8 mouse cellular contexts compared by ENCODE assay signal in genomic region chr6:82772451-82773101, GRCm38 (mm10). TPM values are rescaled to one million over a fixed set of nuclear protein-coding genes. Genes with fewer than 3 reads are reported as not detected.
DNase-seq lines count a peak whose midpoint lies in the region; ATAC-seq and TF ChIP-seq lines count a peak whose summit lies in the region.

No protein-coding gene starts in this region.

- TF ChIP-seq RAD21 in CH12.LX (IDR thresholded peaks at IDR 0.05; ENCODE audit: low read depth, low read length): no peak

- peak overlapping the region; percentile 67 to 97 (median 75) for H3K4me3 ChIP-seq in CH12.LX (replicated peaks in 1 of 3; ENCODE audit: low read depth in 2 of 3, low read length in 2 of 3, poor library complexity in 1 of 3)
- peak overlapping the region; percentile 60 for H3K4me3 ChIP-seq in embryonic facial prominence, embryonic 11.5 days (ENCODE audit: low read depth, low read length)
- peak overlapping the region; percentile 59 for H3K4me3 ChIP-seq in hindbrain, embryonic 16.5 days (ENCODE audit: low read length)

- no peak for TF ChIP-seq CTCF in CH12.LX (conservative IDR thresholded peaks at IDR 0.05 in 1 of 2, IDR thresholded peaks at IDR 0.05 in 1 of 2; ENCODE audit: low read depth in 2 of 2, low read length in 2 of 2)

- no peaks in the 10 kb centered on the region for H3K9me3 ChIP-seq in CH12.LX (replicated peaks; ENCODE audit: low read length)
- no peaks in the 10 kb centered on the region for H3K9me3 ChIP-seq in embryonic facial prominence, embryonic 11.5 days (replicated peaks; ENCODE audit: control insufficient read depth, low read length)
- no peaks in the 10 kb centered on the region for H3K9me3 ChIP-seq in hindbrain, embryonic 16.5 days (ENCODE audit: control insufficient read depth, low read length)

- in situ Hi-C loops in CH12.LX (cut with MboI; ENCODE audit: low pct_ligation_motif_present, low pct_unique_long_range_greater_than_20kb, low sequenced_read_pairs): loop anchor here (10.0 kb wide), 1 partner anchor 72 kb away; no protein-coding TSS in a partner anchor

- peaks cover 0 to 20% of the 10 kb centered on the region in 2 experiments for H3K36me3 ChIP-seq in CH12.LX (replicated peaks in 1 of 2; ENCODE audit: control insufficient read depth in 1 of 2, insufficient read depth in 1 of 2, low read length in 1 of 2)
- no peaks in the 10 kb centered on the region for H3K36me3 ChIP-seq in embryonic facial prominence, embryonic 11.5 days (replicated peaks; ENCODE audit: control insufficient read depth, insufficient read depth, low read depth, low read length)
- H3K36me3 ChIP-seq in hindbrain, embryonic 16.5 days (ENCODE audit: control insufficient read depth, insufficient read depth, low read length): no peaks in the 10 kb centered on the region

- peaks cover 4% of the 10 kb centered on the region for H3K27me3 ChIP-seq in CH12.LX (replicated peaks)
- no peaks in the 10 kb centered on the region for H3K27me3 ChIP-seq in embryonic facial prominence, embryonic 11.5 days (ENCODE audit: control insufficient read depth, insufficient read depth, low read length)
- H3K27me3 ChIP-seq in hindbrain, embryonic 16.5 days (replicated peaks; ENCODE audit: control insufficient read depth, insufficient read depth, low read length): peaks cover 12% of the 10 kb centered on the region

- H3K4me2 ChIP-seq in CH12.LX (ENCODE audit: insufficient read depth, low read depth, poor library complexity, severe bottlenecking): peak overlapping the region; percentile 99
- peak overlapping the region; percentile 96 for H3K4me2 ChIP-seq in embryonic facial prominence, embryonic 11.5 days (ENCODE audit: low read depth, low read length)
- H3K4me2 ChIP-seq in hindbrain, embryonic 16.5 days (ENCODE audit: low read length): peak overlapping the region; percentile 100

- 0 out of 2 replicates have a peak, but pooled peaks have one; percentile 18 for TF ChIP-seq EP300 in CH12.LX (IDR thresholded peaks at IDR 0.05; ENCODE audit: low read length)

- peaks cover 55% of the 10 kb centered on the region for H3K79me2 ChIP-seq in CH12.LX (replicated peaks; ENCODE audit: control insufficient read depth, extremely low read depth, insufficient read depth, poor library complexity, severe bottlenecking)

- peaks cover 9 to 42% of the 10 kb centered on the region in 2 experiments for H3K4me1 ChIP-seq in CH12.LX (ENCODE audit: control insufficient read depth in 1 of 2, insufficient read depth in 2 of 2)
- H3K4me1 ChIP-seq in embryonic facial prominence, embryonic 11.5 days (ENCODE audit: control insufficient read depth, insufficient read depth, low read length): no peaks in the 10 kb centered on the region
- H3K4me1 ChIP-seq in hindbrain, embryonic 16.5 days (ENCODE audit: control insufficient read depth, insufficient read depth, low read depth, low read length): peaks cover 18% of the 10 kb centered on the region

- no peak for TF ChIP-seq POLR2A in CH12.LX (IDR thresholded peaks at IDR 0.05; ENCODE audit: low read depth, low read length)

- ATAC-seq in embryonic facial prominence, embryonic 11.5 days (replicated peaks; ENCODE audit: insufficient number of reproducible peaks, low FRiP score, low TSS enrichment, low read depth): 0 out of 2 replicates have a peak, but pooled peaks have one; percentile 5
- ATAC-seq in hindbrain, embryonic 16.5 days: 0 out of 2 replicates have a peak, but pooled peaks have one; percentile 12

- DNase-seq in gastrocnemius, adult 8-10 months (ENCODE audit: low spot score in 2 of 2): peak; percentile 47 to 58
- DNase-seq in gastrocnemius, postnatal 25 days: no peak
- no peak for DNase-seq in CH12.LX (ENCODE audit: extremely low read depth)
- peak; percentile 74 for DNase-seq in embryonic facial prominence, embryonic 11.5 days (ENCODE audit: low spot score)
- peak; percentile 55 for DNase-seq in mesoderm, embryonic 11.5 days (ENCODE audit: low read depth, low spot score)
- no peak for DNase-seq in right cerebral cortex, adult 18-20 months
- no peak for DNase-seq in urinary bladder, postnatal 25 days (ENCODE audit: low spot score)

- dilution Hi-C loops in CH12.LX (cut with MboI; ENCODE audit: extremely low pct_ligation_motif_present, extremely low pct_unique_long_range_greater_than_20kb, low sequenced_read_pairs): no loop called here

- WGBS in embryonic facial prominence, embryonic 11.5 days: under 1% methylated on average over 19 of the region's 19 CpGs
- WGBS in hindbrain, embryonic 16.5 days: under 1% methylated on average over 19 of the region's 19 CpGs

- H3K27ac ChIP-seq in CH12.LX (ENCODE audit: insufficient read depth, low read depth): peak overlapping the region; percentile 88
- H3K27ac ChIP-seq in embryonic facial prominence, embryonic 11.5 days (replicated peaks; ENCODE audit: low read depth, low read length): 0 out of 2 replicates have a peak overlapping the region, but pooled peaks have one; percentile 38
- 0 out of 2 replicates have a peak overlapping the region, but pooled peaks have one; percentile 29 for H3K27ac ChIP-seq in hindbrain, embryonic 16.5 days (ENCODE audit: low read depth, low read length)

- H3K9ac ChIP-seq in CH12.LX (ENCODE audit: insufficient read depth, low read depth): peak overlapping the region; percentile 88
- peak overlapping the region; percentile 63 for H3K9ac ChIP-seq in embryonic facial prominence, embryonic 11.5 days (replicated peaks; ENCODE audit: low read length)
- peak overlapping the region; percentile 33; the same call in 1 of the 2 replicates for H3K9ac ChIP-seq in hindbrain, embryonic 16.5 days (ENCODE audit: low read depth, low read length)

TF ChIP-seq in CH12.LX, 34 proteins besides CTCF, POLR2A, EP300 and RAD21:
- peak; percentile 33; the same call in 1 of the 2 replicates for TF ChIP-seq ZMIZ1 (IDR thresholded peaks at IDR 0.05; ENCODE audit: low read depth, low read length)
- TF ChIP-seq CHD2 (IDR thresholded peaks at IDR 0.05; ENCODE audit: low read length): no peak; the same call in 1 of the 2 replicates
- TF ChIP-seq HCFC1 (IDR thresholded peaks at IDR 0.05; ENCODE audit: low read depth, low read length): peak; percentile 3
- 0 out of 2 replicates have a peak, but pooled peaks have one; percentile 17 for TF ChIP-seq MEF2A (IDR thresholded peaks at IDR 0.05; ENCODE audit: borderline replicate concordance, low read depth, low read length)
- 0 out of 2 replicates have a peak, but pooled peaks have one; percentile 22 for TF ChIP-seq KAT2A (IDR thresholded peaks at IDR 0.05; ENCODE audit: insufficient replicate concordance, low read length)
- TF ChIP-seq ZNF384 (IDR thresholded peaks at IDR 0.05; ENCODE audit: low read depth, low read length): no peak
- TF ChIP-seq TCF12 (IDR thresholded peaks at IDR 0.05; ENCODE audit: low read depth, low read length): peak; percentile 33; the same call in 1 of the 2 replicates
- peak; percentile 69 for TF ChIP-seq CHD1 (IDR thresholded peaks at IDR 0.05; ENCODE audit: low read depth, low read length)

RNA-seq across cellular contexts. Expression of gene Hk2, which starts 1.7 kb away (rescaled TPM):
- total RNA-seq in gastrocnemius, adult 8-10 months (2022): 100 to 1,000 TPM; 261 to 301 (median 287) TPM
- 100 to 1,000 TPM; 192 to 236 TPM for total RNA-seq in gastrocnemius, postnatal 25 days (2021)
- total RNA-seq in CH12.LX (2012; rRNA removed) (127 and 149 TPM in 2 replicates), CH12.LX (2014; rRNA removed) (56.0 and 64.2 TPM in 2 replicates)
- 68.4 and 75.3 TPM in 2 replicates for polyA plus RNA-seq in CH12.LX (2012; ENCODE audit: insufficient read length, low read depth)
- 17.0 and 17.3 TPM in 2 replicates for polyA plus RNA-seq in embryonic facial prominence, embryonic 11.5 days (2014; fragmentation: Nextera tagmentation; extraction: Ambion mirVana)
- 3.4 and 4.4 TPM in 2 replicates for polyA plus RNA-seq in hindbrain, embryonic 16.5 days (2015; fragmentation: Nextera tagmentation; extraction: Ambion mirVana)

Comparison
In these comparisons a context has a peak if more than half of its experiments do, and no peak if none do; other contexts are left out.
1. DNase-seq: peak in gastrocnemius, adult 8-10 months (2 of 2), embryonic facial prominence, embryonic 11.5 days (single experiment) and mesoderm, embryonic 11.5 days (single experiment); none in gastrocnemius, postnatal 25 days (single experiment), CH12.LX (single experiment), right cerebral cortex, adult 18-20 months (single experiment) and urinary bladder, postnatal 25 days (single experiment).
2. H3K27ac ChIP-seq: peak in every context shown above with its lines; median percentile 88 in CH12.LX; 38 in embryonic facial prominence, embryonic 11.5 days; 29 in hindbrain, embryonic 16.5 days.
3. H3K9ac ChIP-seq: peak in every context shown above with its lines; median percentile 88 in CH12.LX; 63 in embryonic facial prominence, embryonic 11.5 days; 33 in hindbrain, embryonic 16.5 days.
4. Peak in every context shown above with its lines, with median percentiles within 50 percentile points of each other: H3K4me2 ChIP-seq and H3K4me3 ChIP-seq.